Mouse (Mus musculus): ENCODE measurements around the gene Tm9sf2.

DNA sequence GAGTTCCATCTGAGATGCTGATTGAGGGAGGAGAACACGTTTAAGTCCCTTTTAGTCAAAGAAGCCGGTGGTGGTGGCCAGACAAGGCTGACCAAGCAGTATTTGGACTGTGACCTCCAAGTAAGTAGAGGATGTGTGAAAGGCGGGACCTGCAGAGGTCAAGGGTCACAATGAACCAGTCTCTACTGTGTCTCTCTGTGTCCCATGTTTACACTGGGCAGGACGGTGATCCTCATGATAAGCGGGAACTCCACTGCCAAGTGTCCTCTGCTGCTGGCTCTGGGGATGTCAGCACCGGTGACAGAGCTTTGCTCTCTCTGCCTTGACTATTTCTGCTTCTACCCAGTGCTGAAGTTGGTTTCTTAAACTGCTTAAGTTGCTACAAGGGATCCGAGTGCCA is 64.2 kb downstream of the Tm9sf2 start:
- TF ChIP-seq POLR2A (IDR thresholded peaks at IDR 0.05; ENCODE audit: borderline replicate concordance, extremely low read depth, insufficient read depth, insufficient read length, poor library complexity, severe bottlenecking) = no peak
- no peak for TF ChIP-seq CTCF (IDR thresholded peaks at IDR 0.05; ENCODE audit: borderline replicate concordance, extremely low read depth, insufficient read depth, insufficient read length)
